Comparison of ENCODE assay signal across 13 mouse cellular contexts in the genomic region with DNA sequence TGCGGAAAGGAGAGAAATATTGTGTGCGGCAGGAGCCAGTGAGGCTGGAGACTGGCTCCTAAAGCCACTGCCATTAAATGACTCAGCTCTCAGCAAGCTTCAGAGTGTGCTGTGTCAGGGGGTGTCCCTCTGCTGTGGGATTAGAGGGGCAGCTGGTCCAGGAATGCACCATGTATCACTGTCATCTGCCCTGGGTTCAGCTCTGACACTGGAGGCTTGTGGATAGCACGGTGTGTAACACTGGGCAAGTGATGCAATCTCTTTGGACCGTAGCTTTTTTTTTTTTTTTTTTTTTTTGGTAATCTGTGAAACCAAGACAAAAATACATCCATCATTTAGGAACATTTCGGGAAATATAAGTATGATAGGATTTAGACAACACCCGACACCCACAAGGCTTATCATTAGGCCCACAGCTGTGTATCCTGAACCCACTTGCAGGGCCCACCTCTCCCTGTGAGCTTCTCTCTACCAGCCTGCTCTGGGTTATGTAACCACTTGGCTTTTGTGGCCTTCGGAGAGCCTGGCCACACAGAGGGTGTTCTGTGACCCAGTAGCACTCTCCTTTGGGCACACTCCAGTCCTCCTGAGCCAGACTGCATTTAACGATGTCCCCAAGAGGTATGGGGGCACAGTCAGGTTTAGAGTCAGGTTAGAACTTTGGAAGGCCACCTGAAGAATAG. TPM values are rescaled to one million over a fixed set of nuclear protein-coding genes. Genes with fewer than 3 reads are reported as not detected.
DNase-seq lines count a peak whose midpoint lies in the region; ATAC-seq lines count a peak whose summit lies in the region.
"Had no signal": no experiment of that assay in that cellular context is flagged by ENCODE, and none has a peak within 500 bp of the region (broad histone marks: within the 10 kb centered on the region; RNA-seq: fewer than 3 reads in every experiment).

No protein-coding gene starts in this region.

- H3K9me3 ChIP-seq in hindbrain, embryonic 11.5 days (ENCODE audit: control insufficient read depth, low read length): no peaks in the 10 kb centered on the region

- no peaks in the 10 kb centered on the region for H3K27me3 ChIP-seq in hindbrain, embryonic 11.5 days (ENCODE audit: control insufficient read depth, insufficient read depth, low read length)

- H3K36me3 ChIP-seq in hindbrain, embryonic 11.5 days (ENCODE audit: control insufficient read depth, insufficient read depth, low read length): no peaks in the 10 kb centered on the region

- H3K9ac ChIP-seq in hindbrain, embryonic 11.5 days (ENCODE audit: low read depth, low read length): no peak overlapping the region
- H3K9ac ChIP-seq: forebrain, postnatal 0 days had no signal

- ATAC-seq in monocyte, adult 5-6 weeks (replicated peaks; ENCODE audit: insufficient number of reproducible peaks, low FRiP score, low TSS enrichment, poor library complexity, severe bottlenecking): no peak
- ATAC-seq in hindbrain, embryonic 11.5 days (ENCODE audit: low FRiP score): no peak
- ATAC-seq: CD4-positive, CD25-positive, alpha-beta regulatory T cell, adult 4 months; forebrain, postnatal 0 days had no signal

- no peaks in the 10 kb centered on the region for H3K4me1 ChIP-seq in hindbrain, embryonic 11.5 days (replicated peaks; ENCODE audit: control insufficient read depth, insufficient read depth, low read length)

- no peak overlapping the region for H3K4me2 ChIP-seq in hindbrain, embryonic 11.5 days (replicated peaks; ENCODE audit: low read depth, low read length)

- peak; percentile 14 to 24 for DNase-seq in cerebellum, adult 18-20 months
- DNase-seq in cerebellum, adult 8-10 months: no peak
- DNase-seq in kidney, adult 8-10 months: peak; percentile 9 to 23
- no peak for DNase-seq in kidney, postnatal 14 days
- DNase-seq in 3T3-L1 (ENCODE audit: low read depth, low spot score): peak; percentile 85
- DNase-seq in adrenal gland, postnatal 25 days: peak; percentile 22
- DNase-seq in hindbrain, embryonic 11.5 days (ENCODE audit: low spot score): no peak
- DNase-seq: forebrain, postnatal 0 days; heart, postnatal 36 days; thymus, adult 18-20 months had no signal

- H3K27ac ChIP-seq in hindbrain, embryonic 11.5 days (ENCODE audit: low read depth, low read length): no peak overlapping the region

- WGBS in hindbrain, embryonic 11.5 days: 80% methylated on average over 8 of the region's 8 CpGs

- no peak overlapping the region for H3K4me3 ChIP-seq in hindbrain, embryonic 11.5 days (ENCODE audit: low read depth, low read length)

RNA-seq across cellular contexts. Expression of gene Adra1b, which starts 26.3 kb away (rescaled TPM):
- 1.2 TPM in 2 replicates for total RNA-seq in adrenal gland, postnatal 25 days (2021)
- total RNA-seq in monocyte, adult 5-6 weeks (2017): not detected in 3 replicates
- polyA plus RNA-seq in hindbrain, embryonic 11.5 days (2014; fragmentation: Nextera tagmentation; extraction: Ambion mirVana): 0.40 and 0.49 TPM in 2 replicates
- total RNA-seq: megakaryocyte, adult 5-6 weeks had no signal
- polyA plus RNA-seq: CD4-positive, CD25-positive, alpha-beta regulatory T cell, adult 4 months had no signal

Comparison
In these comparisons a context has a peak if more than half of its experiments do, and no peak if none do; other contexts are left out.
1. DNase-seq: peak in cerebellum, adult 18-20 months (2 of 2), kidney, adult 8-10 months (2 of 2), 3T3-L1 (single experiment) and adrenal gland, postnatal 25 days (single experiment); none in cerebellum, adult 8-10 months (single experiment), kidney, postnatal 14 days (single experiment) and hindbrain, embryonic 11.5 days (single experiment).